ENCODE assay signal across 8 mouse cellular contexts in genomic region chr6:67077477-67077876, GRCm38 (mm10). TPM values are rescaled to one million over a fixed set of nuclear protein-coding genes. Genes with fewer than 3 reads are reported as not detected.
A peak's percentile ranks its signal among the peaks of the same experiment; 100 is the strongest.
DNase-seq lines count a peak whose midpoint lies in the region; ATAC-seq and TF ChIP-seq lines count a peak whose summit lies in the region.

No protein-coding gene starts in this region.

- H3K4me1 ChIP-seq in heart, adult 2 months (ENCODE audit: control insufficient read depth, insufficient read depth, low read length): peaks cover 18% of the 10 kb centered on the region
- peaks cover 11% of the 10 kb centered on the region for H3K4me1 ChIP-seq in heart, embryonic 10.5 days
- H3K4me1 ChIP-seq in embryonic facial prominence, embryonic 15.5 days: peaks cover 16% of the 10 kb centered on the region
- H3K4me1 ChIP-seq in kidney, embryonic 16.5 days (ENCODE audit: insufficient read depth, low read length): peaks cover 33% of the 10 kb centered on the region

- H3K4me3 ChIP-seq in heart, adult 2 months: no peak overlapping the region
- H3K4me3 ChIP-seq in heart, embryonic 10.5 days: no peak overlapping the region
- no peak overlapping the region for H3K4me3 ChIP-seq in embryonic facial prominence, embryonic 15.5 days (replicated peaks)
- no peak overlapping the region for H3K4me3 ChIP-seq in kidney, embryonic 16.5 days (ENCODE audit: low read length)

- H3K9me3 ChIP-seq in heart, embryonic 10.5 days: no peaks in the 10 kb centered on the region
- no peaks in the 10 kb centered on the region for H3K9me3 ChIP-seq in embryonic facial prominence, embryonic 15.5 days (replicated peaks)
- no peaks in the 10 kb centered on the region for H3K9me3 ChIP-seq in kidney, embryonic 16.5 days (ENCODE audit: low read length)

- 26% methylated on average over 3 of the region's 3 CpGs for WGBS in heart, adult 2 months
- WGBS in heart, embryonic 10.5 days: 32% methylated on average over 3 of the region's 3 CpGs
- WGBS in embryonic facial prominence, embryonic 15.5 days: 26% methylated on average over 3 of the region's 3 CpGs
- WGBS in kidney, embryonic 16.5 days: 29% methylated on average over 3 of the region's 3 CpGs

- TF ChIP-seq CTCF in heart, adult 2 months (IDR thresholded peaks at IDR 0.05): no peak

- H3K9ac ChIP-seq in heart, adult 2 months (ENCODE audit: low read depth, low read length): no peak overlapping the region
- no peak overlapping the region for H3K9ac ChIP-seq in embryonic facial prominence, embryonic 15.5 days
- no peak overlapping the region for H3K9ac ChIP-seq in kidney, embryonic 16.5 days (replicated peaks; ENCODE audit: low read length)

- peak overlapping the region; percentile 67 for H3K27ac ChIP-seq in heart, adult 2 months
- H3K27ac ChIP-seq in heart, embryonic 10.5 days: no peak overlapping the region
- peak overlapping the region; percentile 19; the same call in 1 of the 2 replicates for H3K27ac ChIP-seq in embryonic facial prominence, embryonic 15.5 days (replicated peaks)
- peak overlapping the region; percentile 52 for H3K27ac ChIP-seq in kidney, embryonic 16.5 days (ENCODE audit: low read length)

- intact Hi-C loops in heart, adult 2 months (cut with DNase I): loop anchor here (5.0 kb wide), 1 partner anchor 40 kb away; the partner anchor contains the start of gene Gadd45a

- peak; percentile 52 to 60 for DNase-seq in heart, adult 2 months
- DNase-seq in heart, embryonic 10.5 days (ENCODE audit: low spot score): no peak
- DNase-seq in mesoderm, embryonic 11.5 days (ENCODE audit: low read depth, low spot score): peak; percentile 30
- no peak for DNase-seq in c-Kit-positive CD71-positive TER-119-positive erythroid progenitor cells, embryonic 14.5 days (ENCODE audit: low spot score)
- DNase-seq in thymus, postnatal 25 days: no peak

- H3K79me2 ChIP-seq in heart, adult 2 months (replicated peaks; ENCODE audit: control insufficient read depth, insufficient read depth, low read length): no peaks in the 10 kb centered on the region

- TF ChIP-seq POLR2A in heart, adult 2 months (IDR thresholded peaks at IDR 0.05; ENCODE audit: insufficient read depth, low read depth, low read length): 0 out of 2 replicates have a peak, but pooled peaks have one; percentile 14

- no peak overlapping the region for H3K4me2 ChIP-seq in embryonic facial prominence, embryonic 15.5 days (replicated peaks)
- H3K4me2 ChIP-seq in kidney, embryonic 16.5 days (replicated peaks; ENCODE audit: low read depth, low read length): no peak overlapping the region

- no peaks in the 10 kb centered on the region for H3K27me3 ChIP-seq in heart, adult 2 months (ENCODE audit: control insufficient read depth, insufficient read depth, low read length)
- no peaks in the 10 kb centered on the region for H3K27me3 ChIP-seq in heart, embryonic 10.5 days (ENCODE audit: insufficient read depth, poor library complexity, severe bottlenecking)
- H3K27me3 ChIP-seq in embryonic facial prominence, embryonic 15.5 days: no peaks in the 10 kb centered on the region
- no peaks in the 10 kb centered on the region for H3K27me3 ChIP-seq in kidney, embryonic 16.5 days (ENCODE audit: insufficient read depth, low read length)

- H3K36me3 ChIP-seq in heart, adult 2 months (ENCODE audit: control insufficient read depth, insufficient read depth, low read length): peaks cover 3% of the 10 kb centered on the region; the same call in 1 of the 2 replicates
- no peaks in the 10 kb centered on the region for H3K36me3 ChIP-seq in heart, embryonic 10.5 days
- H3K36me3 ChIP-seq in embryonic facial prominence, embryonic 15.5 days: no peaks in the 10 kb centered on the region
- no peaks in the 10 kb centered on the region for H3K36me3 ChIP-seq in kidney, embryonic 16.5 days (ENCODE audit: insufficient read depth, low read length)

- no peak for ATAC-seq in embryonic facial prominence, embryonic 15.5 days (ENCODE audit: insufficient number of reproducible peaks, low FRiP score, low TSS enrichment, low read depth)
- ATAC-seq in kidney, embryonic 16.5 days (ENCODE audit: low FRiP score, low TSS enrichment): peak; percentile 54; the same call in 1 of the 2 replicates
- no peak for ATAC-seq in CD4-positive, CD25-positive, alpha-beta regulatory T cell, adult 4 months

- TF ChIP-seq EP300 in heart, adult 2 months (IDR thresholded peaks at IDR 0.05; ENCODE audit: insufficient read depth, low read depth, low read length): no peak

RNA-seq across cellular contexts. Expression of gene Gadd45a, which starts 40.2 kb away (rescaled TPM):
- total RNA-seq in heart, adult 2 months (2021): 10 to 100 TPM; 14.6 to 16.1 TPM
- 21.5 and 30.3 TPM in 2 replicates for polyA plus RNA-seq in heart, adult 2 months (2012; rRNA removed)
- 9.0 and 10.9 TPM in 2 replicates for polyA plus RNA-seq in heart, embryonic 10.5 days (2016; fragmentation: Nextera tagmentation; extraction: Ambion mirVana)
- 14.9 and 18.5 TPM in 2 replicates for polyA plus RNA-seq in embryonic facial prominence, embryonic 15.5 days (2015; fragmentation: Nextera tagmentation; extraction: Ambion mirVana)
- polyA plus RNA-seq in kidney, embryonic 16.5 days (2015; fragmentation: Nextera tagmentation; extraction: Ambion mirVana): 35.1 and 39.4 TPM in 2 replicates
- polyA plus RNA-seq in CD4-positive, CD25-positive, alpha-beta regulatory T cell, adult 4 months (2017; shearing (Covaris generic)): 1 to 10 TPM; 5.0 to 9.6 TPM

Comparison
In these comparisons a context has a peak if more than half of its experiments do, and no peak if none do; other contexts are left out.
1. DNase-seq: peak in heart, adult 2 months (2 of 2) and mesoderm, embryonic 11.5 days (single experiment); none in heart, embryonic 10.5 days (single experiment), c-Kit-positive CD71-positive TER-119-positive erythroid progenitor cells, embryonic 14.5 days (single experiment) and thymus, postnatal 25 days (single experiment).